Mouse (Mus musculus): ENCODE measurements around the gene Cryzl1.

DNA sequence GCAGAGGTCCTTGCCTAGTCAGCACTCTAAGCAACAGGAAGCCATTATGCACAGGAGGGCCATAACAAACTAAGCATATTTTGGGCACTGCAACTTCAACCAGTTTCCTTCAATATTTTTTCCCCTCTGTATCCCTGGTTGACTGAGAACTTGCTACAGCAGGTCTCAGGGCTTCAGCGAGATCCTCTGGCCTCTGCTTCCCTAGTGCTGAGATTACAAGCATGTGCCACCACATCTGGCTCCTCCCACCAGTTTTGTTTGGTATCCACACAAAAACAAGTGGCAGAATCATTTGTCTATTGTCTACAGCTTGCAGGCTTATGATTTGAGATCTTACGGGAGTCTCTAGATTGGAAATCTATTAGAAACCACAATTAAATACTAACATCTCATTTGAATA lies 83.9 kb downstream of the Cryzl1 start:
- no peak for TF ChIP-seq CTCF (IDR thresholded peaks at IDR 0.05; ENCODE audit: low read depth, low read length)
- no peak for TF ChIP-seq POLR2AphosphoS5 (IDR thresholded peaks at IDR 0.05; ENCODE audit: insufficient replicate concordance, low read depth, low read length)
- TF ChIP-seq TAL1 (conservative IDR thresholded peaks at IDR 0.05; ENCODE audit: low read depth, low read length): no peak
- TF ChIP-seq GATA1 (IDR thresholded peaks at IDR 0.05; ENCODE audit: borderline replicate concordance, low read length): no peak
